15 mouse cellular contexts compared by ENCODE assay signal in the genomic region with DNA sequence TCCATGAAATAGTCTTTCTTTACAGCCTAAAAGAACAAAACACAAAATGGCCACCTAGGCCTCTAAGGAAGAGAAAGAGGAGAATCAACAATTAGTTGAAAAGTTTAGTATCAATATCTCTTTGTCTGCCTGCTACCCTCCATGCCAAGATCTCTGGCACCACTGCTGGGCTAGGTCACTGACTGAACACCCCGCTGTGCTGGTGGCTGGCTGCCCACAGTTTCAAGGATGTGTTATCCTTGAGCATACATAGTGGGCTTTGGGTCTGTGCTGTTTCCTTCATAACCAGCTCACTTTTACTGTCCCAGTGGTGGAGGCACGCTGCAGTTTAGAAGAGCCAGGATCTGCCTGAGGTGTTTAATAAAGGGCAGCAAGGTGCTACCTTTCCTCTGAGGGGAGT.
A peak's percentile ranks its signal among the peaks of the same experiment; 100 is the strongest.
DNase-seq lines count a peak whose midpoint lies in the region; ATAC-seq lines count a peak whose summit lies in the region.
"Had no signal": no experiment of that assay in that cellular context is flagged by ENCODE, and none has a peak within 500 bp of the region (broad histone marks: within the 10 kb centered on the region; RNA-seq: fewer than 3 reads in every experiment).

No protein-coding gene starts in this region.

- peak; percentile 8 for DNase-seq in heart, postnatal 4 days
- no peak for DNase-seq in heart, postnatal 36 days
- peak; percentile 63 for DNase-seq in ovary, postnatal 36 days (ENCODE audit: low spot score)
- DNase-seq in ovary, postnatal 10 days (ENCODE audit: low spot score), result no peak
- DNase-seq in cerebellum, adult 9-10 months, result peak; percentile 63
- no peak for DNase-seq in embryo, embryonic 11 days
- no peak for DNase-seq in c-Kit-positive CD71-positive TER-119-positive erythroid progenitor cells, embryonic 14.5 days (ENCODE audit: low spot score)
- DNase-seq: heart, adult 18-20 months; lung, adult 18-20 months; lung, postnatal 36 days; right cerebral cortex, postnatal 14 days had no signal

- intact Hi-C loops in heart, postnatal 36 days (cut with DNase I), result no loop called here

- ATAC-seq in megakaryocyte, adult 5-6 weeks (ENCODE audit: poor library complexity, severe bottlenecking), result no peak
- ATAC-seq: activated CD4-positive, CD25-positive, alpha-beta regulatory T cell, adult 4 months; forebrain, embryonic 16.5 days; inflammation-experienced regulatory T-cells, adult 6 months had no signal

Comparison
In these comparisons a context has a peak if more than half of its experiments do, and no peak if none do; other contexts are left out.
1. DNase-seq: peak in heart, postnatal 4 days (single experiment), ovary, postnatal 36 days (single experiment) and cerebellum, adult 9-10 months (single experiment); none in heart, postnatal 36 days (0 of 2), ovary, postnatal 10 days (single experiment), embryo, embryonic 11 days (single experiment) and c-Kit-positive CD71-positive TER-119-positive erythroid progenitor cells, embryonic 14.5 days (single experiment).